Mouse (Mus musculus) bone marrow, adult 2 months (tissue): ENCODE measurements around the gene Vnn3.

Experiments
- CTCF ChIP-seq: fragments of 200-500 bp; IDR thresholded peaks from 2 replicates; pipeline ENCODE4 v1.5.1; 2011; ENCODE audit warnings: low read length, control low read depth; ENCODE audit not compliant: control insufficient read depth, insufficient read depth
- POLR2A ChIP-seq: fragments of 200-500 bp; IDR thresholded peaks from 2 replicates; pipeline ENCODE4 v1.6.1; 2011; ENCODE audit warnings: low read depth, mild to moderate bottlenecking, control low read depth, low read length, borderline replicate concordance; ENCODE audit not compliant: control insufficient read depth

DNA sequence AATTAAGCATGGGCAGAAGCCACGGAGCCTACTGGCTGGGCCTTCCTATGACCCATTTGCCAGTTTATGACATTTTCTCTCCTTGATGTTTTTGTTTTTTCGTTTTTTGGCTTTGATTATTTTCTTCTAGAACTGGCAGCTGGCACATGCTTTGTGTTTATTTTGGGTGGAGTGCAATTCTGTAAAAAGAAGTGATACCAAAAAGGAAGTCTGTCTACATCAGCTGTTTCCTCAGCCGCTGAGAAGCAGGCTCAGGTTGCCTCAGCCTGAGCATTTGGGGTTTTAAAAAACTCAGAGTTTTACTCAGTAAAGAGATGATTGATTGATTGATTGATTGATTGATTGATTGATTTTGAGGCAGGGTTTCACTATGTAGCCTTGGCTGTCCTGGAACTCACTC is 48.4 kb upstream of the Vnn3 start:
- TF ChIP-seq POLR2A: no peak
- TF ChIP-seq CTCF: no peak
